Mouse (Mus musculus) small intestine, adult 2 months (tissue): ENCODE results near the gene Utp20. TPM values are rescaled to one million over a fixed set of nuclear protein-coding genes. Genes with fewer than 3 reads are reported as not detected.
"Not testable (repeated sequence)": the region's sequence is repeated elsewhere in the genome, so short reads cannot be mapped to it uniquely, and the experiment has no call there.

Source experiments
- H3K27ac ChIP-seq: fragments of 200-500 bp; 2 replicates; pipeline ENCODE4 v1.5.1; 2012; ENCODE audit warnings: low read depth, low read length, control low read depth, inconsistent platforms; ENCODE audit not compliant: insufficient read depth
- H3K27me3 ChIP-seq: fragments of 200-500 bp; 2 replicates; pipeline ENCODE4 v1.6.1; 2012; ENCODE audit warnings: mild to moderate bottlenecking, moderate library complexity, low read length, inconsistent platforms; ENCODE audit not compliant: control insufficient read depth, insufficient read depth
- H3K36me3 ChIP-seq: fragments of 200-500 bp; 2 replicates; pipeline ENCODE4 v1.6.1; 2012; ENCODE audit warnings: mild to moderate bottlenecking, low read length, control low read depth, inconsistent platforms; ENCODE audit not compliant: control insufficient read depth, insufficient read depth
- H3K4me1 ChIP-seq: fragments of 200-500 bp; 2 replicates; pipeline ENCODE4 v1.6.1; 2012; ENCODE audit warnings: low read length, inconsistent platforms, mixed read lengths; ENCODE audit not compliant: control insufficient read depth, insufficient read depth, insufficient read length
- H3K4me3 ChIP-seq: fragments of 200-500 bp; 2 replicates; pipeline ENCODE4 v1.5.1; 2012; ENCODE audit warnings: low read depth, mild to moderate bottlenecking, control low read depth, inconsistent platforms, low read length, moderate library complexity
- CTCF ChIP-seq: fragments of 200-500 bp; IDR thresholded peaks from 2 replicates; pipeline ENCODE4 v1.5.1; 2012; ENCODE audit warnings: low read depth, mild to moderate bottlenecking, control low read depth, inconsistent platforms, low read length, moderate library complexity, mixed read lengths; ENCODE audit not compliant: insufficient replicate concordance, insufficient read length; ENCODE audit errors: extremely low read depth
- POLR2A ChIP-seq: fragments of 200-500 bp; IDR thresholded peaks from 2 replicates; pipeline ENCODE4 v1.6.1; 2012; ENCODE audit warnings: low read depth, mild to moderate bottlenecking, control low read depth, inconsistent platforms, low read length, moderate library complexity
- WGBS: fragments of 180-500 bp; shearing (Covaris S2); methylation state at CpG from one replicate; pipeline ENCODE4 v1.1.7; 2018; 5-methylcytosine and 5-hydroxymethylcytosine counted together
- polyA plus RNA-seq: library from polyadenylated mRNA; depleted of rRNA; stranded (reverse); fragments of >200 nt; gene quantifications from 2 replicates; pipeline ENCODE4 v1.2.3, GENCODE M21; 2012

Gene Utp20
- polyA plus RNA-seq, 1 experiment: 1.2 TPM

- TF ChIP-seq CTCF (no peak), POLR2A (no peak)
- Histone ChIP-seq H3K4me3 (no peak overlapping the region), H3K27ac (no peak overlapping the region), H3K36me3 (no peaks in the 10 kb centered on the region), H3K27me3 (no peaks in the 10 kb centered on the region), H3K4me1 (no peaks in the 10 kb centered on the region)
- WGBS: 85% methylated on average over 4 of the region's 4 CpGs
These were observed 23.4 kb upstream of the Utp20 start for GRCm38 (mm10) chr10:88849976-88850375.

GRCm38 (mm10) chr10:88848876-88849476 lies 22.4 kb upstream of the Utp20 start:
- 50% methylated on average over 7 of the region's 7 CpGs for WGBS
- no peaks in the 10 kb centered on the region for H3K36me3 ChIP-seq
- H3K4me1 ChIP-seq: no peaks in the 10 kb centered on the region
- TF ChIP-seq POLR2A (no peak), CTCF (no peak)
- no peak overlapping the region for H3K4me3 ChIP-seq
- no peak overlapping the region for H3K27ac ChIP-seq
- no peaks in the 10 kb centered on the region for H3K27me3 ChIP-seq

- H3K27ac ChIP-seq: no peak overlapping the region
- H3K36me3 ChIP-seq: no peaks in the 10 kb centered on the region
- H3K4me3 ChIP-seq: no peak overlapping the region
- WGBS: 29% methylated on average over 2 of the region's 2 CpGs
- H3K27me3 ChIP-seq: no peaks in the 10 kb centered on the region
- TF ChIP-seq POLR2A (no peak), CTCF (no peak)
- H3K4me1 ChIP-seq: no peaks in the 10 kb centered on the region
These were observed 7.6 kb upstream of the Utp20 start for GRCm38 (mm10) chr10:88834227-88834626.

GRCm38 (mm10) chr10:88828361-88828760 lies 1.8 kb upstream of the Utp20 start:
- Histone ChIP-seq H3K4me3 (no peak overlapping the region), H3K36me3 (peaks cover 3% of the 10 kb centered on the region; the same call in 1 of the 2 replicates), H3K4me1 (peaks cover 4% of the 10 kb centered on the region), H3K27ac (no peak overlapping the region), H3K27me3 (no peaks in the 10 kb centered on the region)
- TF ChIP-seq CTCF: no peak
- TF ChIP-seq POLR2A: no peak

- Histone ChIP-seq H3K36me3 (peaks cover 3% of the 10 kb centered on the region; the same call in 1 of the 2 replicates), H3K4me1 (peaks cover 4% of the 10 kb centered on the region), H3K4me3 (no peak overlapping the region), H3K27me3 (no peaks in the 10 kb centered on the region), H3K27ac (0 out of 2 replicates have a peak overlapping the region, but pooled peaks have one; percentile 43)
- TF ChIP-seq CTCF (no peak), POLR2A (no peak)
- 64% methylated on average over 4 of the region's 4 CpGs for WGBS
These were observed 992 bp upstream of the Utp20 start for GRCm38 (mm10) chr10:88827596-88827995.

- 3% methylated on average over 6 of the region's 6 CpGs for WGBS
- not testable (repeated sequence) for H3K4me1 ChIP-seq, H3K27me3 ChIP-seq, H3K36me3 ChIP-seq, H3K27ac ChIP-seq
- H3K4me3 ChIP-seq: peak overlapping the region; percentile 99
These were observed 323 bp upstream of the Utp20 start for GRCm38 (mm10) chr10:88826947-88827306.

GRCm38 (mm10) chr10:88817335-88817734 lies 9.3 kb downstream of the Utp20 start:
- no peak overlapping the region for H3K4me3 ChIP-seq
- TF ChIP-seq POLR2A (no peak), CTCF (no peak)

More at GRCm38 (mm10) chr10:88817335-88817734, 9.3 kb downstream of the Utp20 start:
- Histone ChIP-seq H3K36me3 (peaks cover 53% of the 10 kb centered on the region), H3K4me1 (no peaks in the 10 kb centered on the region), H3K27me3 (no peaks in the 10 kb centered on the region), H3K27ac (no peak overlapping the region)
- WGBS: 90% methylated on average over 5 of the region's 5 CpGs
